In the genomic region with DNA sequence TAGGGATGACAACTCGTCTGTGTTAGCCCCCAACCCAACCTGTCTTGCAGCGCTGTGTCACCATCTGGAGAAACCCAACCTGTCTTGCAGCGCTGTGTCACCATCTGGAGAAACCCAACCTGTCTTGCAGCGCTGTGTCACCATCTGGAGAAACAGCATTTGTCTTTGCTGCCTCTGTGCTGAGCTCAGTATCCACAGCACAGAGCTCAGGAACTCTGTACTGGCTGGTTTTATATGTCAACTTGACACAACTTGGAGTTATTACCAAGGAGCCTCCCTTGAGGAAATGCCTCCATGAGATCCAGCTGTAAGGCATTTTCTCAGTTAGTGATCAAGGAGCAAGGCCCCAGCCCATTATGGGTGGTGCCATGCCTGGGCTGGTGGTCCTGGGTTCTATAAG, we compare ENCODE assay signal across 15 mouse cellular contexts. TPM values are rescaled to one million over a fixed set of nuclear protein-coding genes. Genes with fewer than 3 reads are reported as not detected.
DNase-seq lines count a peak whose midpoint lies in the region; ATAC-seq and TF ChIP-seq lines count a peak whose summit lies in the region.
"Not testable (repeated sequence)": the region's sequence is repeated elsewhere in the genome, so short reads cannot be mapped to it uniquely, and the experiment has no call there.
"Had no signal": no experiment of that assay in that cellular context is flagged by ENCODE, and none has a peak within 500 bp of the region (broad histone marks: within the 10 kb centered on the region; RNA-seq: fewer than 3 reads in every experiment).

No protein-coding gene starts in this region.

- H3K27ac ChIP-seq in embryonic facial prominence, embryonic 14.5 days (replicated peaks; ENCODE audit: low read depth, low read length) = 0 out of 2 replicates have a peak overlapping the region, but pooled peaks have one; percentile 39
- not testable (repeated sequence) for H3K27ac ChIP-seq in kidney, embryonic 14.5 days (ENCODE audit: low read depth, low read length); kidney, postnatal 0 days
- peak overlapping the region; percentile 92 for H3K27ac ChIP-seq in liver, embryonic 12.5 days
- H3K27ac ChIP-seq in liver, embryonic 15.5 days (replicated peaks) = peak overlapping the region; percentile 88

- TF ChIP-seq CTCF in G1E (IDR thresholded peaks at IDR 0.05; ENCODE audit: low read depth, low read length); kidney, postnatal 0 days (IDR thresholded peaks at IDR 0.05; ENCODE audit: low read depth): not testable (repeated sequence)

- not testable (repeated sequence) for ATAC-seq in G1E (ENCODE audit: extremely low read depth, insufficient number of reproducible peaks, low FRiP score, poor library complexity, severe bottlenecking)
- 0 out of 2 replicates have a peak, but pooled peaks have one; percentile 30 for ATAC-seq in embryonic facial prominence, embryonic 14.5 days (ENCODE audit: low read depth)
- peak; percentile 19; the same call in 1 of the 2 replicates for ATAC-seq in granulocyte monocyte progenitor cell, adult 5-6 weeks (replicated peaks; ENCODE audit: poor library complexity, severe bottlenecking)
- ATAC-seq in kidney, embryonic 14.5 days (ENCODE audit: low FRiP score, low TSS enrichment) = peak; percentile 56
- ATAC-seq in kidney, postnatal 0 days (replicated peaks; ENCODE audit: low FRiP score, low read depth) = 0 out of 2 replicates have a peak, but pooled peaks have one; percentile 25
- ATAC-seq in liver, embryonic 12.5 days = peak; percentile 35; the same call in 1 of the 2 replicates
- ATAC-seq in liver, embryonic 15.5 days (ENCODE audit: insufficient read depth) = peak; percentile 14

- 78% methylated on average over 4 of the region's 4 CpGs for WGBS in embryonic facial prominence, embryonic 14.5 days
- 65% methylated on average over 4 of the region's 4 CpGs for WGBS in kidney, embryonic 14.5 days
- 62% methylated on average over 4 of the region's 4 CpGs for WGBS in kidney, postnatal 0 days
- 74% methylated on average over 4 of the region's 4 CpGs for WGBS in liver, embryonic 12.5 days (ENCODE audit: insufficient replicate concordance)
- WGBS in liver, embryonic 15.5 days (ENCODE audit: insufficient replicate concordance) = 73% methylated on average over 4 of the region's 4 CpGs

- peaks cover 45% of the 10 kb centered on the region for H3K36me3 ChIP-seq in G1E (replicated peaks)
- H3K36me3 ChIP-seq in embryonic facial prominence, embryonic 14.5 days (ENCODE audit: control insufficient read depth, insufficient read depth, low read length) = peaks cover 20% of the 10 kb centered on the region
- H3K36me3 ChIP-seq in kidney, embryonic 14.5 days (ENCODE audit: control insufficient read depth, insufficient read depth, low read length); kidney, postnatal 0 days (ENCODE audit: insufficient read depth, low read length): not testable (repeated sequence)
- H3K36me3 ChIP-seq in liver, embryonic 12.5 days = peaks cover 32% of the 10 kb centered on the region
- H3K36me3 ChIP-seq in liver, embryonic 15.5 days (replicated peaks) = peaks cover 34% of the 10 kb centered on the region

- H3K27me3 ChIP-seq in G1E (ENCODE audit: insufficient read depth, low read length); embryonic facial prominence, embryonic 14.5 days (replicated peaks; ENCODE audit: control insufficient read depth, insufficient read depth, low read length); kidney, embryonic 14.5 days (ENCODE audit: control insufficient read depth, insufficient read depth, low read length); kidney, postnatal 0 days (ENCODE audit: insufficient read depth, low read length); liver, embryonic 12.5 days (replicated peaks); liver, embryonic 15.5 days: not testable (repeated sequence)

- H3K4me1 ChIP-seq in G1E (ENCODE audit: insufficient read depth, low read depth, low read length) = peaks cover 67% of the 10 kb centered on the region
- H3K4me1 ChIP-seq in embryonic facial prominence, embryonic 14.5 days (ENCODE audit: control insufficient read depth, insufficient read depth, low read length); kidney, embryonic 14.5 days (ENCODE audit: control insufficient read depth, insufficient read depth, low read length); kidney, postnatal 0 days (replicated peaks; ENCODE audit: insufficient read depth, low read length): not testable (repeated sequence)
- H3K4me1 ChIP-seq in liver, embryonic 12.5 days = peaks cover 82% of the 10 kb centered on the region
- H3K4me1 ChIP-seq in liver, embryonic 15.5 days (replicated peaks) = peaks cover 70% of the 10 kb centered on the region

- peak overlapping the region; percentile 47; the same call in 1 of the 2 replicates for H3K4me3 ChIP-seq in G1E (ENCODE audit: low read depth, low read length)
- H3K4me3 ChIP-seq in embryonic facial prominence, embryonic 14.5 days (ENCODE audit: low read depth, low read length); kidney, embryonic 14.5 days (ENCODE audit: low read length); kidney, postnatal 0 days (replicated peaks; ENCODE audit: low read depth, low read length); liver, embryonic 12.5 days; liver, embryonic 15.5 days (replicated peaks): not testable (repeated sequence)

- H3K4me2 ChIP-seq in embryonic facial prominence, embryonic 14.5 days (ENCODE audit: low read depth, low read length); kidney, embryonic 14.5 days (replicated peaks; ENCODE audit: low read depth, low read length); kidney, postnatal 0 days (ENCODE audit: low read length): not testable (repeated sequence)
- H3K4me2 ChIP-seq in liver, embryonic 12.5 days = peak overlapping the region; percentile 51
- H3K4me2 ChIP-seq in liver, embryonic 15.5 days = peak overlapping the region; percentile 46; the same call in 1 of the 2 replicates

- not testable (repeated sequence) for H3K9ac ChIP-seq in embryonic facial prominence, embryonic 14.5 days (ENCODE audit: low read depth, low read length); kidney, embryonic 14.5 days (ENCODE audit: low read depth, low read length); kidney, postnatal 0 days (ENCODE audit: low read depth, low read length); liver, embryonic 15.5 days
- H3K9ac ChIP-seq in liver, embryonic 12.5 days = peak overlapping the region; percentile 44; the same call in 1 of the 2 replicates

- DNase-seq in G1E (ENCODE audit: low spot score) = not testable (repeated sequence)
- DNase-seq in embryonic facial prominence, embryonic 14.5 days (ENCODE audit: low spot score) = peak; percentile 5
- peak; percentile 32 for DNase-seq in kidney, postnatal 0 days (ENCODE audit: low spot score)
- DNase-seq in right cerebral cortex, postnatal 10 days (ENCODE audit: low spot score in 2 of 2) = peak; percentile 14 to 39

- H3K9me3 ChIP-seq in G1E (replicated peaks); embryonic facial prominence, embryonic 14.5 days (ENCODE audit: control insufficient read depth, low read length); kidney, embryonic 14.5 days (ENCODE audit: control insufficient read depth, low read length); kidney, postnatal 0 days (replicated peaks; ENCODE audit: low read length); liver, embryonic 12.5 days (replicated peaks); liver, embryonic 15.5 days (replicated peaks): not testable (repeated sequence)

RNA-seq across cellular contexts. Expression of a gene that starts 38.1 kb away (rescaled TPM):
- total RNA-seq in G1E (2014; fragmentation: Nextera tagmentation) (0.83 TPM in 1 of 2 replicates, not detected in the other), G1E (2017) (0.98 and 1.0 TPM in 2 replicates)
- polyA plus RNA-seq in G1E (2012) = 0.62 and 0.83 TPM in 2 replicates
- polyA plus RNA-seq in embryonic facial prominence, embryonic 14.5 days (2014; fragmentation: Nextera tagmentation; extraction: Ambion mirVana) = 0.29 and 0.45 TPM in 2 replicates
- total RNA-seq in granulocyte monocyte progenitor cell, adult 5-6 weeks (2014; fragmentation: Nextera tagmentation) = not detected in 2 replicates
- 1.1 and 1.2 TPM in 2 replicates for total RNA-seq in granulocyte monocyte progenitor cell, adult 5-6 weeks (2017)
- polyA plus RNA-seq in kidney, embryonic 14.5 days (2014; fragmentation: Nextera tagmentation; extraction: Ambion mirVana) = 0.23 and 0.24 TPM in 2 replicates
- polyA plus RNA-seq in kidney, postnatal 0 days (2015; fragmentation: Nextera tagmentation; extraction: Ambion mirVana) = 0.18 and 0.32 TPM in 2 replicates
- 6.2 and 7.1 TPM in 2 replicates for polyA plus RNA-seq in liver, embryonic 12.5 days (2016; fragmentation: Nextera tagmentation; extraction: Ambion mirVana)
- 2.1 TPM in 2 replicates for polyA plus RNA-seq in liver, embryonic 15.5 days (2015; fragmentation: Nextera tagmentation; extraction: Ambion mirVana)
- total RNA-seq: adrenal gland, adult 2 months; adrenal gland, postnatal 4 days; forebrain, postnatal 0 days; gastrocnemius, adult 8-10 months; gastrocnemius, postnatal 25 days; heart, adult 2 months; heart, postnatal 25 days had no signal
